Mouse (Mus musculus) c-Kit-positive CD71-negative TER-119-negative erythroid progenitor cells, embryonic 14.5 days (primary cell): ENCODE results near the gene Hist3h2a.

Experiments used
- DNase-seq: peaks from one replicate; pipeline ENCODE4 v3.0.0-alpha.2; 2013; ENCODE audit warnings: low read depth

Hist3h2a gene

GRCm38 (mm10) chr11:58954420-58955142, at the start of gene Hist3h2a, which contains the start of gene Trim17:
TSS of gene Hist3h2a (plus strand) at chr11:58954685.
TSS of gene Trim17 (plus strand) at chr11:58954685.
- DNase-seq, result peak; percentile 92

- DNase-seq, result no peak
Measured at GRCm38 (mm10) chr11:58904838-58905237, 49.6 kb upstream of the Hist3h2a start.

GRCm38 (mm10) chr11:58913776-58914175, 40.7 kb upstream of the Hist3h2a start:
- no peak for DNase-seq

GRCm38 (mm10) chr11:58914461-58915028, 39.9 kb upstream of the Hist3h2a start:
- no peak for DNase-seq

- peak; percentile 77 for DNase-seq
Measured at GRCm38 (mm10) chr11:58916879-58917744, 37.4 kb upstream of the Hist3h2a start.

GRCm38 (mm10) chr11:58917745-58918366, 36.6 kb upstream of the Hist3h2a start, which contains the start of gene Btnl10:
TSS of gene Btnl10 (plus strand) at chr11:58917908.
- no peak for DNase-seq

- DNase-seq, result no peak
Measured at GRCm38 (mm10) chr11:58918759-58919158, 35.7 kb upstream of the Hist3h2a start.

GRCm38 (mm10) chr11:58922420-58922819, 32.1 kb upstream of the Hist3h2a start:
- DNase-seq, result no peak

- DNase-seq, result no peak
Measured at GRCm38 (mm10) chr11:58926651-58927050, 27.8 kb upstream of the Hist3h2a start.

- no peak for DNase-seq
Measured at GRCm38 (mm10) chr11:58927053-58927452, 27.4 kb upstream of the Hist3h2a start.

- peak; percentile 53 for DNase-seq
Measured at GRCm38 (mm10) chr11:58927790-58928651, 26.5 kb upstream of the Hist3h2a start.

GRCm38 (mm10) chr11:58929055-58929454, 25.4 kb upstream of the Hist3h2a start:
- no peak for DNase-seq

- DNase-seq, result no peak
Measured at GRCm38 (mm10) chr11:58929641-58930040, 24.8 kb upstream of the Hist3h2a start.

- no peak for DNase-seq
Measured at GRCm38 (mm10) chr11:58930254-58930653, 24.2 kb upstream of the Hist3h2a start.

GRCm38 (mm10) chr11:58931576-58931975, 22.9 kb upstream of the Hist3h2a start:
- no peak for DNase-seq

- no peak for DNase-seq
Measured at GRCm38 (mm10) chr11:58937909-58938308, 16.6 kb upstream of the Hist3h2a start.

- peak; percentile 75 for DNase-seq
Measured at GRCm38 (mm10) chr11:58938322-58939087, 16.0 kb upstream of the Hist3h2a start, which contains the start of gene Rnf187. TSS of gene Rnf187 (minus strand) at chr11:58938916.

GRCm38 (mm10) chr11:58939088-58939439, 15.4 kb upstream of the Hist3h2a start:
- no peak for DNase-seq

GRCm38 (mm10) chr11:58944136-58944535, 10.3 kb upstream of the Hist3h2a start:
- DNase-seq, result no peak

GRCm38 (mm10) chr11:58947306-58947705, 7.2 kb upstream of the Hist3h2a start:
- no peak for DNase-seq
